Mouse (Mus musculus) hindbrain, embryonic 13.5 days (tissue): ENCODE data around the gene Gm3002. TPM values are rescaled to one million over a fixed set of nuclear protein-coding genes. Genes with fewer than 3 reads are reported as not detected.
"Not testable (repeated sequence)": the region's sequence is repeated elsewhere in the genome, so short reads cannot be mapped to it uniquely, and the experiment has no call there.

Experiments used
- ATAC-seq: fragments of 200-750 bp; cut with Nextera tagmentation; 2 replicates; pipeline ENCODE4 v1.8.0; 2017; ENCODE audit warnings: moderate TSS enrichment; ENCODE audit not compliant: low FRiP score
- H3K27ac ChIP-seq: fragments of 300-500 bp; sonication (generic); 2 replicates; pipeline ENCODE4 v1.5.1; 2015; ENCODE audit warnings: inconsistent platforms, mild to moderate bottlenecking, moderate library complexity
- H3K27me3 ChIP-seq: fragments of 300-500 bp; sonication (generic); 2 replicates; pipeline ENCODE4 v1.6.1; 2015; ENCODE audit warnings: mild to moderate bottlenecking, inconsistent platforms
- H3K36me3 ChIP-seq: fragments of 300-500 bp; sonication (generic); 2 replicates; pipeline ENCODE4 v1.6.1; 2015; ENCODE audit warnings: mild to moderate bottlenecking, inconsistent platforms
- H3K4me1 ChIP-seq: fragments of 300-500 bp; sonication (generic); replicated peaks from 2 replicates; pipeline ENCODE4 v1.6.1; 2015; ENCODE audit warnings: inconsistent platforms
- H3K4me2 ChIP-seq: fragments of 300-500 bp; sonication (generic); 2 replicates; pipeline ENCODE4 v1.6.1; 2015; ENCODE audit warnings: inconsistent platforms, mild to moderate bottlenecking, moderate library complexity
- H3K4me3 ChIP-seq: fragments of 300-500 bp; sonication (generic); 2 replicates; pipeline ENCODE4 v1.5.1; 2015; ENCODE audit warnings: mild to moderate bottlenecking, inconsistent platforms
- H3K9ac ChIP-seq: fragments of 300-500 bp; sonication (generic); 2 replicates; pipeline ENCODE4 v1.6.1; 2015; ENCODE audit warnings: mild to moderate bottlenecking, inconsistent platforms
- H3K9me3 ChIP-seq: fragments of 300-500 bp; sonication (generic); 2 replicates; pipeline ENCODE4 v1.6.1; 2016; ENCODE audit warnings: inconsistent platforms
- WGBS: fragments of 180-500 bp; shearing (Covaris S2); methylation state at CpG from one replicate; pipeline ENCODE4 v1.1.7; 2015; 5-methylcytosine and 5-hydroxymethylcytosine counted together
- polyA plus RNA-seq: library from polyadenylated mRNA; unstranded; fragments of >200 nt; fragmentation: Nextera tagmentation; extraction: Ambion mirVana; gene quantifications from 2 replicates; pipeline ENCODE4 v1.2.1, GENCODE M21; 2015

Gm3002 gene
- polyA plus RNA-seq = 2.5 and 3.1 TPM in 2 replicates

DNA sequence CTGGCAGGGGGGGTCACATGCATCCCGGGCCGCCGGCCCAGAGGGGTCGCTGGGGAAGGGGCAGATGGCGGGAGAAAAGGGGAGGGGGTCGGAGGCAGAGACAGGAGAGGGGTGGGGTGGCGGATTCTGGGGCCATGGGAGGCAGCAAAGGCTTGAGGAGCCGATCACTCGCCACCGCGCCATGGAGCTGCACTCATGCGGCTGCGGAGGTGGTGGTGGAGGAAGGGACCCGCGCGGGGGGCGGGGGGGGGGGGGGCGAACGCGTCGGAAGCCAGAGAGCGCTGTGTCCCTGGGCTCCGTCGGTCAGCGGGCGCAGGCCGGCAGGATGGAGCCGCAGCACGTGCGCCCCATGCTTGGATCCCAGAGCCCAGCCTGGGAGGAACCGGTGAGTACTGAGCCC, at the start of gene Gm3002:
Gene Gm3002 (plus strand): TSS at position 301 of the 400 bp plus-strand sequence.
- H3K27ac ChIP-seq, H3K4me1 ChIP-seq, H3K4me3 ChIP-seq, H3K27me3 ChIP-seq, H3K9ac ChIP-seq, H3K4me2 ChIP-seq, H3K9me3 ChIP-seq, H3K36me3 ChIP-seq, ATAC-seq: not testable (repeated sequence)
- no CpG with 5 or more reads among the region's 31 CpGs for WGBS

DNA sequence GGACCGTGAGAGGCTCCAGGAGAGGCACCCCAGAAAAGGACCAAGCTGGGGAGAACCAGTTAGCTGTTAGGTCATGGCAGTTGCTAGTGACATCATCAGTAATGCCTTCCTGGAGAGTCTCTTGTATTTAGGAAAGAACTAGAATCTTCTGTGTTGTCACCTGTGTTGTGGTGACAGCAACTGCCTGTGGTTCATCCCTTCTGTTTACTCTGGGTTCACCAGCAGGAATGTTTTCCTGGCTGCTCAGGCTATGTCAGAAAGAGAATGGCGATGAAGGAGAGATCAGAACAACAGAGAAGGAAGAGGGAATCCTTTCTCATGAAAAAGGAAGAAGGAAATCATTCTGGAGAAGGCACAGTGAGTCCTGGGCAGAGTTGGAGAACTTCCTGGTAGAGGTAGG, 36.1 kb downstream of the Gm3002 start, which contains the start of gene Gm3033:
Gene Gm3033 (plus strand): TSS at position 301 of the 400 bp plus-strand sequence.
- H3K9me3 ChIP-seq, H3K9ac ChIP-seq, H3K36me3 ChIP-seq, H3K4me2 ChIP-seq, ATAC-seq, H3K4me1 ChIP-seq, H3K27me3 ChIP-seq, H3K4me3 ChIP-seq, H3K27ac ChIP-seq: not testable (repeated sequence)
- no CpG with 5 or more reads among the region's 2 CpGs for WGBS

DNA sequence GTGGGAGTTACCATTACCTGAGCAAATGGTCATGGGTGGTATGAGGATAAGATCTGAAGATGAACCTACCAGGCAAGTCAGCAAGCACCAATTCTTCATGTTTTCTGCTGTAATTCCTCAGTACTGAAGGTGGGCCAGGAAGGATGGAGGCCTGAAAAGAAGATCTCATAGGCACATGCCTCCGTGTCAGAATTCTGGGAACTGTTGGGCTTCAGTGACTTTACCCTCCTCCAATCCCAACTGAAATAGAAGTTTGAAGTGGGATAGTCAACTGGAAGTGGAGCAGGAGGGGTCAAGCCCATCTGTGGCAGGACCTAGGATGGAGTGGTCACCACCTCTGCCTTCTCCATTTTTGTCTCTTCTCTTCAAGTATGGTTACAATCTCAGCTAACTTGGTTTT, 74.0 kb downstream of the Gm3002 start, which contains the start of gene Gm2916:
Gene Gm2916 (plus strand): TSS at position 301 of the 400 bp plus-strand sequence.
- H3K4me1 ChIP-seq, H3K4me3 ChIP-seq, H3K4me2 ChIP-seq, H3K27me3 ChIP-seq, H3K9ac ChIP-seq, ATAC-seq, H3K36me3 ChIP-seq, H3K27ac ChIP-seq, H3K9me3 ChIP-seq: not testable (repeated sequence)
- WGBS = no CpG with 5 or more reads among the region's 1 CpGs

DNA sequence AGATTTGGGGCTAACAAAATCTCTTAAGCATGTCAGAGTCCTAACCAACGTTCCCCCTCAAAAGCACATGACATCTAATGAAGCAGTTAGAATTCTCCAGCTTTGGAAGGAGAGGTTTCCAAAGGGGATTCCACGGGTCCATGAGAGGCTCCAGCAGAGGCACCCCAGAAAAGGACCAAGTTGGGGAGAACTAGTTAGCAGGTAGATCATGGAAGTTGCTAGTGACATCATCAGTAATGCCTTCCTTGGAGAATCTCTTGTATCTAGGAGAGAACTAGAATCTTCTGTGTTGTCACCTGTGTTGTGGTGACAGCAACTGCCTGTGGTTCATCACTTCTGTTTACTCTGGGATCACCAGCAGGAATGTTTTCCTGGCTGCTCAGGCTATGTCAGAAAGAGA, 121.6 kb downstream of the Gm3002 start, which contains the start of gene Gm3029:
Gene Gm3029 (plus strand): TSS at position 301 of the 400 bp plus-strand sequence.
- H3K4me2 ChIP-seq, H3K4me1 ChIP-seq, H3K27ac ChIP-seq, H3K36me3 ChIP-seq, H3K4me3 ChIP-seq, ATAC-seq, H3K9me3 ChIP-seq, H3K9ac ChIP-seq, H3K27me3 ChIP-seq: not testable (repeated sequence)
- 43% methylated on average over 1 of the region's 2 CpGs for WGBS

DNA sequence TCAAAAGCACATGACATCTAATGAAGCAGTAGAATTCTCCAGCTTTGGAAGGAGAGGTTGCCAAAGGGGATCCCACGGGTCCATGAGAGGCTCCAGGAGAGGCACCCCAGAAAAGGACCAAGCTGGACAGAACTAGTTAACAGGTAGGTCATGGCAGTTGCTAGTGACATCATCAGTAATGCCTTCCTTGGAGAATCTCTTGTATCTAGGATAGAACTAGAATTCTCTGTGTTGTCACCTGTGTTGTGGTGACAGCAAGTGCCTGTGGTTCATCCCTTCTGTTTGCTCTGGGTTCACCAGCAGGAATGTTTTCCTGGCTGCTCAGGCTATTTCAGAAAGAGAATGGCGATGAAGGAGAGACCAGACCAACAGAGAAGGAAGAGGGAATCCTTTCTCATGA, 153.4 kb downstream of the Gm3002 start, which contains the start of gene Gm3095:
Gene Gm3095 (plus strand): TSS at position 301 of the 400 bp plus-strand sequence.
- H3K4me2 ChIP-seq, H3K36me3 ChIP-seq, ATAC-seq, H3K4me3 ChIP-seq, H3K9ac ChIP-seq, H3K27me3 ChIP-seq, H3K9me3 ChIP-seq, H3K27ac ChIP-seq, H3K4me1 ChIP-seq: not testable (repeated sequence)
- no CpG with 5 or more reads among the region's 2 CpGs for WGBS

DNA sequence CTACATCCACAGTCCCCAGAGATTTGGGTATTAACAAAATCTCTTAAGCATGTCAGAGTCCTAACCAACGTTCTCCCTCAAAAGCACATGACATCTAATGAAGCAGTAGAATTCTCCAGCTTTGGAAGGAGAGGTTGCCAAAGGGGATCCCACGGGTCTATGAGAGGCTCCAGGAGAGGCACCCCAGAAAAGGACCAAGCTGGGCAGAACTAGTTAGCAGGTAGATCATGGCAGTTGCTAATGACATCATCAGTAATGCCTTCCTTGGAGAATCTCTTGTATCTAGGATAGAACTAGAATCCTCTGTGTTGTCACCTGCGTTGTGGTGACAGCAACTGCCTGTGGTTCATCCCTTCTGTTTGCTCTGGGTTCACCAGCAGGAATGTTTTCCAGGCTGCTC, 188.2 kb downstream of the Gm3002 start, which contains the start of gene Gm3099:
Gene Gm3099 (plus strand): TSS at position 301 of the 400 bp plus-strand sequence.
- H3K27ac ChIP-seq, ATAC-seq, H3K9me3 ChIP-seq, H3K4me2 ChIP-seq, H3K9ac ChIP-seq, H3K4me3 ChIP-seq, H3K27me3 ChIP-seq, H3K36me3 ChIP-seq, H3K4me1 ChIP-seq: not testable (repeated sequence)
- 80% methylated on average over 1 of the region's 3 CpGs for WGBS

Other genes starting within 250 kb of the Gm3002 start
- gene Gm3012, start 175.6 kb upstream of the Gm3002 start, polyA plus RNA-seq = not detected in 2 replicates
- 14.3 and 14.5 TPM in 2 replicates for gene Gm3020, start 158.0 kb upstream of the Gm3002 start, polyA plus RNA-seq
- gene Gm3043, start 121.3 kb upstream of the Gm3002 start, polyA plus RNA-seq = not detected in 2 replicates
- gene Gm3033, start 36.2 kb downstream of the Gm3002 start, polyA plus RNA-seq = not detected in 2 replicates
- gene Gm2916, start 74.1 kb downstream of the Gm3002 start, polyA plus RNA-seq = not detected in 2 replicates
- gene Gm3029, start 121.7 kb downstream of the Gm3002 start, polyA plus RNA-seq = not detected in 2 replicates
- gene Gm3095, start 153.5 kb downstream of the Gm3002 start, polyA plus RNA-seq = 0.96 and 1.1 TPM in 2 replicates
- gene Gm3099, start 188.3 kb downstream of the Gm3002 start, polyA plus RNA-seq = not detected in 2 replicates
- gene Gm5796, start 213.9 kb downstream of the Gm3002 start, polyA plus RNA-seq = 2.6 and 3.1 TPM in 2 replicates